In genomic region chr15:85611701-85612520, GRCm38 (mm10) we compare ENCODE assay signal across 8 mouse cellular contexts. TPM values are rescaled to one million over a fixed set of nuclear protein-coding genes. Genes with fewer than 3 reads are reported as not detected.
DNase-seq lines count a peak whose midpoint lies in the region; ATAC-seq and TF ChIP-seq lines count a peak whose summit lies in the region.

No protein-coding gene starts in this region.

- no peak for TF ChIP-seq CTCF in left cerebral cortex, adult 2 months (IDR thresholded peaks at IDR 0.05)
- no peak for TF ChIP-seq CTCF in kidney, postnatal 0 days (IDR thresholded peaks at IDR 0.05; ENCODE audit: low read depth)
- TF ChIP-seq CTCF in midbrain, postnatal 0 days (IDR thresholded peaks at IDR 0.05), result no peak

- H3K4me3 ChIP-seq in left cerebral cortex, adult 2 months, result no peak overlapping the region
- no peak overlapping the region for H3K4me3 ChIP-seq in kidney, postnatal 0 days (replicated peaks; ENCODE audit: low read depth, low read length)
- no peak overlapping the region for H3K4me3 ChIP-seq in midbrain, postnatal 0 days (ENCODE audit: low read depth, low read length)
- no peak overlapping the region for H3K4me3 ChIP-seq in liver, embryonic 11.5 days (ENCODE audit: low read depth, low read length)

- DNase-seq in left cerebral cortex, adult 2 months (ENCODE audit: extremely low spot score in 1 of 2, low spot score in 2 of 2), result no peak
- DNase-seq in left cerebral cortex, adult 18-20 months (ENCODE audit: low spot score in 2 of 2), result no peak
- peak; percentile 75 for DNase-seq in cerebellum, adult 9-11 months
- peak; percentile 88 for DNase-seq in heart, adult 8-10 months (ENCODE audit: low spot score)
- DNase-seq in kidney, postnatal 0 days (ENCODE audit: low spot score), result peak; percentile 43
- peak; percentile 24 for DNase-seq in midbrain, postnatal 0 days (ENCODE audit: low spot score)
- no peak for DNase-seq in liver, embryonic 11.5 days (ENCODE audit: low spot score)
- DNase-seq in frontal cortex, postnatal 10 days (ENCODE audit: low spot score in 2 of 2), result no peak

- no peaks in the 10 kb centered on the region for H3K36me3 ChIP-seq in kidney, postnatal 0 days (ENCODE audit: insufficient read depth, low read length)
- no peaks in the 10 kb centered on the region for H3K36me3 ChIP-seq in midbrain, postnatal 0 days (ENCODE audit: insufficient read depth, low read length)
- H3K36me3 ChIP-seq in liver, embryonic 11.5 days (ENCODE audit: control insufficient read depth, insufficient read depth, low read length), result no peaks in the 10 kb centered on the region

- no peaks in the 10 kb centered on the region for H3K27me3 ChIP-seq in kidney, postnatal 0 days (ENCODE audit: insufficient read depth, low read length)
- H3K27me3 ChIP-seq in midbrain, postnatal 0 days (ENCODE audit: insufficient read depth, low read length), result peaks cover 3% of the 10 kb centered on the region; the same call in 1 of the 2 replicates
- H3K27me3 ChIP-seq in liver, embryonic 11.5 days (replicated peaks; ENCODE audit: control insufficient read depth, insufficient read depth, low read length), result peaks cover 20% of the 10 kb centered on the region

- 69% methylated on average over 16 of the region's 16 CpGs for WGBS in kidney, postnatal 0 days
- 69% methylated on average over 16 of the region's 16 CpGs for WGBS in midbrain, postnatal 0 days
- 73% methylated on average over 16 of the region's 16 CpGs for WGBS in liver, embryonic 11.5 days

- H3K27ac ChIP-seq in left cerebral cortex, adult 2 months, result peak overlapping the region; percentile 72
- peak overlapping the region; percentile 81 for H3K27ac ChIP-seq in kidney, postnatal 0 days
- peak overlapping the region; percentile 48; the same call in 1 of the 2 replicates for H3K27ac ChIP-seq in midbrain, postnatal 0 days (ENCODE audit: low read depth, low read length)
- H3K27ac ChIP-seq in liver, embryonic 11.5 days (ENCODE audit: low read depth, low read length), result no peak overlapping the region

- H3K9me3 ChIP-seq in kidney, postnatal 0 days (replicated peaks; ENCODE audit: low read length), result no peaks in the 10 kb centered on the region
- no peaks in the 10 kb centered on the region for H3K9me3 ChIP-seq in midbrain, postnatal 0 days (ENCODE audit: low read length)
- H3K9me3 ChIP-seq in liver, embryonic 11.5 days (ENCODE audit: control insufficient read depth, low read length), result 0 out of 2 replicates have a peak, but pooled peaks cover 2% of the 10 kb centered on the region

- H3K4me2 ChIP-seq in kidney, postnatal 0 days (ENCODE audit: low read length), result no peak overlapping the region
- H3K4me2 ChIP-seq in midbrain, postnatal 0 days (ENCODE audit: low read depth, low read length, poor library complexity, severe bottlenecking), result no peak overlapping the region
- no peak overlapping the region for H3K4me2 ChIP-seq in liver, embryonic 11.5 days

- no peak for ATAC-seq in kidney, postnatal 0 days (replicated peaks; ENCODE audit: low FRiP score, low read depth)
- no peak for ATAC-seq in midbrain, postnatal 0 days (ENCODE audit: low FRiP score)
- ATAC-seq in liver, embryonic 11.5 days (replicated peaks; ENCODE audit: low FRiP score), result no peak

- H3K9ac ChIP-seq in kidney, postnatal 0 days (ENCODE audit: low read depth, low read length), result no peak overlapping the region
- H3K9ac ChIP-seq in midbrain, postnatal 0 days (replicated peaks; ENCODE audit: low read length, poor library complexity, severe bottlenecking), result no peak overlapping the region
- no peak overlapping the region for H3K9ac ChIP-seq in liver, embryonic 11.5 days (ENCODE audit: low read depth, low read length)

- H3K4me1 ChIP-seq in kidney, postnatal 0 days (replicated peaks; ENCODE audit: insufficient read depth, low read length), result peaks cover 32% of the 10 kb centered on the region
- no peaks in the 10 kb centered on the region for H3K4me1 ChIP-seq in midbrain, postnatal 0 days (ENCODE audit: insufficient read depth, low read length)
- no peaks in the 10 kb centered on the region; the same call in 1 of the 2 replicates for H3K4me1 ChIP-seq in liver, embryonic 11.5 days (replicated peaks; ENCODE audit: control insufficient read depth, insufficient read depth, low read length)

- intact Hi-C loops in left cerebral cortex, adult 2 months (cut with DNase I), result loop anchor here (2.0 to 10.0 kb wide), 4 partner anchors 59 to 433 kb away; no protein-coding TSS in a partner anchor

RNA-seq across cellular contexts. Expression of gene Wnt7b, which starts 29.6 kb away (rescaled TPM):
- total RNA-seq in left cerebral cortex, adult 2 months (2021), result 10 to 100 TPM; 33.8 to 35.5 TPM
- 10 to 100 TPM; 32.9 to 37.5 TPM for total RNA-seq in left cerebral cortex, adult 18-20 months (2021)
- total RNA-seq in heart, adult 8-10 months (2022), result under 1 TPM in 3 of 4 experiments, not detected in 1; 0.06 to 0.19 (median 0.14) TPM
- 24.9 and 26.3 TPM in 2 replicates for polyA plus RNA-seq in kidney, postnatal 0 days (2015; fragmentation: Nextera tagmentation; extraction: Ambion mirVana)
- 26.3 and 34.3 TPM in 2 replicates for total RNA-seq in midbrain, postnatal 0 days (2014; rRNA removed)
- polyA plus RNA-seq in midbrain, postnatal 0 days (2015; fragmentation: Nextera tagmentation; extraction: Ambion mirVana), result 19.0 and 19.5 TPM in 2 replicates
- polyA plus RNA-seq in liver, embryonic 11.5 days (2014; fragmentation: Nextera tagmentation; extraction: Ambion mirVana), result 1.2 and 2.2 TPM in 2 replicates

Comparison
In these comparisons a context has a peak if more than half of its experiments do, and no peak if none do; other contexts are left out.
1. DNase-seq: peak in cerebellum, adult 9-11 months (single experiment), heart, adult 8-10 months (single experiment), kidney, postnatal 0 days (single experiment) and midbrain, postnatal 0 days (single experiment); none in left cerebral cortex, adult 2 months (0 of 2), left cerebral cortex, adult 18-20 months (0 of 2), liver, embryonic 11.5 days (single experiment) and frontal cortex, postnatal 10 days (0 of 2).
2. RNA of gene Wnt7b, which starts 29.6 kb away (total RNA-seq): 32.9 to 37.5 TPM in left cerebral cortex, adult 18-20 months, 33.8 to 35.5 TPM in left cerebral cortex, adult 2 months and 26.3 to 34.3 TPM in midbrain, postnatal 0 days; 0.06 to 0.19 TPM in heart, adult 8-10 months; every median in the first group is over 10 times any median in the second.